Mouse (Mus musculus) C2C12 (cell line): Measurements from ENCODE around the gene Clasrp. TPM values are rescaled to one million over a fixed set of nuclear protein-coding genes. Genes with fewer than 3 reads are reported as not detected.

Source experiments
- H3K27me3 ChIP-seq: one replicate; pipeline ENCODE4 v1.6.1; 2011; ENCODE audit not compliant: control insufficient read depth, insufficient read depth, insufficient read length
- H3K36me3 ChIP-seq: one replicate; pipeline ENCODE4 v1.6.1; 2011; ENCODE audit not compliant: control insufficient read depth, insufficient read depth
- H3K4me3 ChIP-seq: one replicate; pipeline ENCODE4 v1.5.1; 2011; ENCODE audit warnings: mild to moderate bottlenecking, control low read depth; ENCODE audit not compliant: poor library complexity, insufficient read depth, severe bottlenecking
- H3K79me2 ChIP-seq: one replicate; pipeline ENCODE4 v1.6.1; 2011; ENCODE audit not compliant: control insufficient read depth, insufficient read depth
- H3K79me3 ChIP-seq: one replicate; pipeline ENCODE4 v1.6.1; 2011; ENCODE audit warnings: low read depth, control low read depth
- H3ac ChIP-seq: one replicate; pipeline ENCODE3; 2011; ENCODE audit warnings: low read depth; ENCODE audit not compliant: control insufficient read depth, insufficient read length
- CEBPB ChIP-seq: IDR thresholded peaks from one replicate; pipeline ENCODE4 v1.6.1; 2011; ENCODE audit warnings: low read depth, mild to moderate bottlenecking, control low read depth, moderate library complexity
- CTCF ChIP-seq: IDR thresholded peaks from one replicate; pipeline ENCODE4 v1.5.1; 2011; ENCODE audit not compliant: control insufficient read depth, insufficient read depth, insufficient read length
- FOSL1 ChIP-seq: IDR thresholded peaks from one replicate; pipeline ENCODE4 v1.8.0; 2011; ENCODE audit warnings: mild to moderate bottlenecking, low read length; ENCODE audit not compliant: poor library complexity, insufficient read depth, severe bottlenecking
- MAX ChIP-seq: IDR thresholded peaks from one replicate; pipeline ENCODE4 v1.6.1; 2011; ENCODE audit warnings: mild to moderate bottlenecking, control low read depth
- MYOD1 ChIP-seq: IDR thresholded peaks from one replicate; pipeline ENCODE4 v1.6.1; 2011; ENCODE audit warnings: low read depth; ENCODE audit not compliant: control insufficient read depth, insufficient read length
- MYOG ChIP-seq: IDR thresholded peaks from one replicate; pipeline ENCODE4 v1.6.1; 2011; ENCODE audit not compliant: control insufficient read depth, insufficient read length; ENCODE audit errors: extremely low read depth
- USF1 ChIP-seq: IDR thresholded peaks from one replicate; pipeline ENCODE4 v1.6.1; 2011; ENCODE audit warnings: low read depth, mild to moderate bottlenecking, control low read depth, moderate library complexity
- polyA plus RNA-seq: library from polyadenylated mRNA; unstranded; fragments of >200 nt; fragmentation: generic; extraction: Trizol; gene quantifications from one replicate; pipeline ENCODE4 v1.2.1, GENCODE M21; 2012; ENCODE audit warnings: missing spikeins

The Clasrp gene
- polyA plus RNA-seq, 1 experiment = 19.0 TPM

DNA sequence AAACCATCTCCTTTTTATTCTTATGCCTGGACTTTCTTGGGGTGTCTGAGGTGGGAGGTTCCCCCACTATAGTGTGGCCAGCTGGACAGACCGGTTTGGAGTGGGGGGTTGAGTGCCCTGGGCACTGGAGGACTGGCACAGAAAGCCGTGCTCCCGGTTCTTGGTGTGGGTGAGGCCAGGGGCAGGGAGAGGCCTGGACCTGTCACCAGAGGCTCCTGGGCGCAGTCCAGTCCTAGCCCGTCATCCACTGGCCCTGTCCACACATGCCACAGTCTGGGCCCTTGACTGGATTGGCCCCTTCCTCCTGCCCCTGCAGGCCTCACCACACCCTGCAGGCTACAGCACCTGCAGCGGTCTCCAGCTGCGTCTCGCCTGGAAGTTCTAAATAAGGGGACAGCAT is 23.7 kb downstream of the Clasrp start:
- H3K79me2 ChIP-seq = no peaks in the 10 kb centered on the region
- no peak overlapping the region for H3ac ChIP-seq
- H3K27me3 ChIP-seq = no peaks in the 10 kb centered on the region
- no peak for TF ChIP-seq MYOD1
- no peak for TF ChIP-seq USF1
- TF ChIP-seq CEBPB = no peak
- no peak for TF ChIP-seq MYOG
- TF ChIP-seq FOSL1 = no peak
- no peak for TF ChIP-seq MAX
- TF ChIP-seq CTCF = no peak
- H3K36me3 ChIP-seq = peaks cover 5% of the 10 kb centered on the region
- H3K79me3 ChIP-seq = no peaks in the 10 kb centered on the region
- no peak overlapping the region for H3K4me3 ChIP-seq

GRCm38 (mm10) chr7:19579751-19580150 is 24.5 kb downstream of the Clasrp start:
- H3ac ChIP-seq = no peak overlapping the region
- H3K27me3 ChIP-seq = no peaks in the 10 kb centered on the region
- no peaks in the 10 kb centered on the region for H3K79me2 ChIP-seq
- H3K36me3 ChIP-seq = peaks cover 5% of the 10 kb centered on the region
- TF ChIP-seq FOSL1 (no peak), MYOD1 (no peak), CTCF (no peak), USF1 (no peak), CEBPB (no peak), MYOG (no peak), MAX (no peak)
- H3K79me3 ChIP-seq = no peaks in the 10 kb centered on the region
- no peak overlapping the region for H3K4me3 ChIP-seq

DNA sequence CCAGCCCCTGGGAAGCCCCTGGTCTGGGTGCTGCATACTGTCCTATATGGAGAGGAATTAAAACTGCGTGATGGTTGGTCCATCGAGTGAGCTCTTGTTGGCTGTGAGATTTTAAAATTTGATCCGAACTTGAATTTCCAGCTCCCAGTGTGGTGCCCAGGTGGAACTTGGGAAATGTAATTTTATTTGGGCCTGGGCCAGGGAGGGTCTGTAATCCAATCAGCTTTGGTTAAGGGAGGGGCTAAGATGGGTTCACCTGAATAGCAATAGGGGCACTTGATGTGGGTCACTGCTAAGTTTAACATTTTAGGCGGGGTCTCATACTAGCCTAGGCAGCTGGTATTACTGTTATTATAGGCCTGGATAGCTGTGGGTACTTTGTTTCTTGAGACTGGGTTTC is 25.9 kb downstream of the Clasrp start:
- H3K79me2 ChIP-seq = no peaks in the 10 kb centered on the region
- no peaks in the 10 kb centered on the region for H3K36me3 ChIP-seq
- H3K4me3 ChIP-seq = peak overlapping the region; percentile 29
- TF ChIP-seq MYOG = no peak
- no peak for TF ChIP-seq CTCF
- TF ChIP-seq MYOD1 = no peak
- no peak for TF ChIP-seq FOSL1
- TF ChIP-seq CEBPB = no peak
- no peak for TF ChIP-seq MAX
- no peak for TF ChIP-seq USF1
- no peak overlapping the region for H3ac ChIP-seq
- no peaks in the 10 kb centered on the region for H3K27me3 ChIP-seq
- no peaks in the 10 kb centered on the region for H3K79me3 ChIP-seq

DNA sequence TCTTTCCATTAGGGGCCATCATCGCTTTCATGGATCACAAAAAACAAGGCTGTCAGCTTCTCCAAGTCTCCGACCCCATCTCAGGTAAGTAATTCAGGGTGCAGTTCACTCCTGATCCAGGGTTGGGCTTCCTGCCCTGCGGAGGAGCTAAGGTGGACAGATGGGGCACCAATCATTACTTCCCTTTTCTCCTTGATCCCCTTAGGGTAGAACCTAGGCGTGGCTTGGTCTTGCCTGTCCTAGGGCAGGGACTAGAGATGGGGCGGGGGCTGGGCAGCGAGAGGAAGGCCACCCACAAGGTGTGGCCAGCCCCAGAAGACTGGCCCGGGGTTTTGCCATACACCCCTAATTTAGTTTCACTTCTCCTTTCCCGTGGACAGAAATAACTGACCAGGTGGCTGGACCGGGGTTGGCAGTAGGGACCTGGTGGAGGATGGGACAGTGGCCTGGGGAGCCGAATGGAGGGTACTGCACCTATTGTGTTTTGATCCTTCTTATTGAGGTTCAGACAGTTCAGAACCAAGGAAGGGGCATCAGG is 26.3 kb downstream of the Clasrp start:
- Histone ChIP-seq H3K27me3 (no peaks in the 10 kb centered on the region), H3K4me3 (peak overlapping the region; percentile 29), H3ac (no peak overlapping the region), H3K36me3 (no peaks in the 10 kb centered on the region), H3K79me3 (no peaks in the 10 kb centered on the region), H3K79me2 (peaks cover under 1% of the 10 kb centered on the region)
- TF ChIP-seq MAX (no peak), FOSL1 (no peak), CEBPB (no peak), MYOG (no peak), USF1 (no peak), CTCF (no peak), MYOD1 (no peak)

- H3K36me3 ChIP-seq = no peaks in the 10 kb centered on the region
- peak within 1 kb of the TSS; percentile 6 for H3ac ChIP-seq
- H3K79me2 ChIP-seq = peaks cover 7% of the 10 kb centered on the region
- peaks cover 6% of the 10 kb centered on the region for H3K79me3 ChIP-seq
- TF ChIP-seq USF1 = no peak
- TF ChIP-seq MAX = peak; percentile 47
- no peaks in the 10 kb centered on the region for H3K27me3 ChIP-seq
- H3K4me3 ChIP-seq = peak within 1 kb of the TSS; percentile 29
Observed at GRCm38 (mm10) chr7:19577141-19577852, 27.0 kb downstream of the Clasrp start, which contains the start of the genes Zfp296 and Gemin7. Zfp296 (plus strand) TSS chr7:19577287. Gemin7 (minus strand) TSS chr7:19577595.

GRCm38 (mm10) chr7:19575559-19575958 is 28.7 kb downstream of the Clasrp start:
- Histone ChIP-seq H3K79me2 (peaks cover 24% of the 10 kb centered on the region), H3K36me3 (no peaks in the 10 kb centered on the region), H3K79me3 (peaks cover 20% of the 10 kb centered on the region), H3K4me3 (no peak overlapping the region), H3K27me3 (no peaks in the 10 kb centered on the region), H3ac (no peak overlapping the region)
- TF ChIP-seq MYOD1 (no peak), MAX (no peak), CEBPB (no peak), CTCF (no peak)
